Mouse (Mus musculus) spleen, postnatal 10 days (tissue): Measurements from ENCODE around the gene Dnajb13.
A peak's percentile ranks its signal among the peaks of the same experiment; 100 is the strongest.

ENCODE experiments used
- DNase-seq, 2 experiments: peaks; one replicate each; pipeline ENCODE4 v3.0.0; 2021 to 2022; ENCODE audit warnings: low spot score in 2 of 2

Dnajb13 gene

GRCm38 (mm10) chr7:100514573-100514972, at the start of gene Dnajb13:
TSS of gene Dnajb13 (minus strand) at chr7:100514960.
- DNase-seq: no peak

- no peak for DNase-seq
These were observed 47.3 kb upstream of the Dnajb13 start for GRCm38 (mm10) chr7:100561861-100562587.

- no peak for DNase-seq
These were observed 44.6 kb upstream of the Dnajb13 start for GRCm38 (mm10) chr7:100559331-100559730.

DNA sequence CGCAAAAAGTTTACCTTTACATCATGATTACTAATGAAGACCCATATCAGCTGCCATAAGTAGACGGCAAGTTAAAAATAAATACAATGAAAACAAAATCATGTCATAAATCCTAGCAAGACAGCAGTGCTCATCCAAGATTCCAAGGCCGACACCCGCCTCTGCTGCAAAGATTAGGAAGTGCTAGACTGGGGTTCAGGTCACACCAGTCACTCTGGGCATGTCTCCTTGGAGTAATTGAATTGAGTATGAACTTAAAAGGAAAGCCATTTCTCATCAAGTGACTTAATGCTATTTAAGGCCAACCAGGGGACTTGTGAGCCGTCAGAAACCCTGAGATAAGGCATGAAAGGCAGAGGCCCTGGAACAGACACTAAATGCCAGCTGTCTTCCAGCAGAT, 42.5 kb upstream of the Dnajb13 start:
- no peak for DNase-seq

GRCm38 (mm10) chr7:100555431-100555951, 40.7 kb upstream of the Dnajb13 start:
- DNase-seq: no peak

DNA sequence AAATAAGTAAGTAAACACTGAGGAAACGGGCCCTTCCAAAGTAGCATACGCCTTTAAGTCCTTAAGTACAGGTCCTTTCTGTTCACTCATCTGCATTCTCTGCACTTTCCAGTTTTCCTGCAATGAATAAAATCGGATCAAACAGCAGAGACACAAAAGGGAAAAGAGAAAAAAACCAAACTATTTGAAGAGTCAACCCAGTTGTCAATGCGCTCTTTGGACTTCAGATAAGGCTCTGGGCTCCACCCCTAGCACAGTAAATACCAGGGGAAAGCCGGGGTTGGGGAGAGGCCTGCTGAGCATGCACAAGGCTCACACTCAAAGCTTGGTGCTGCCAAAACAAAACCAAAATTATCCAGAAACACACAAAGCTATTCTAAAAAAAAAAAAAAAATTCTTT, 40.2 kb upstream of the Dnajb13 start:
- no peak for DNase-seq

DNA sequence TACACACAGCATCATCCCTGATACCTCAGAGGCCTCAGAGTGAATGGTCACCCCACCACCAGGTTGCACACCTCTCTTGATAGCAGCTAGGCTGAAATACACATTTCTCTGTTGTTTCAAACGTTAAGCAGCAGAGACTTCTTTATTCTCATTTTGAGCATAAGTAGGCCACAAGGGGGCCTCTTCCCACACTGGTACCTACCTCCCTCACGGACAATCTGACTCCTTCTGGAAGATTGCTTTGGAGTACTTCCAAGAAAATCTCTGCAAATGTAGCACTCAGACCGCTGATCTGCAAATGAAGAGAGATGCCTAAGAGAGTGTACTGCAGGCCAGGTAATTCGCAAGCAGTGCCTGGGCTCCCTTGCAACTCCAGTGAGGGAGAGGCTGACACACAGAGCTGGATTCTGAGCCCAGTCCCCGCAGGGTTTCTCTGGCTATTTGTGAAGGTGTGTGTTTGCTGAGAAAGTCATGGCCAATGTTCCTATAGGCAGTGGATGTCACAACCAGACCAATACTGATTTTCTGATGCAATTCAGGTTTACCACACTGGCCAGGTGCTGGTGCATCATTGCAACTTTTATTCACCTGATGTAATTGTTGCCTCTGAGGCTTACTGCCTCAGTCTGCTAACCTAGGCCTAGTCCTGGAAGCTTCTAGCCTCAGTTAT, 35.7 kb upstream of the Dnajb13 start:
- DNase-seq: peak in 1 of 2 experiments; percentile 20

DNA sequence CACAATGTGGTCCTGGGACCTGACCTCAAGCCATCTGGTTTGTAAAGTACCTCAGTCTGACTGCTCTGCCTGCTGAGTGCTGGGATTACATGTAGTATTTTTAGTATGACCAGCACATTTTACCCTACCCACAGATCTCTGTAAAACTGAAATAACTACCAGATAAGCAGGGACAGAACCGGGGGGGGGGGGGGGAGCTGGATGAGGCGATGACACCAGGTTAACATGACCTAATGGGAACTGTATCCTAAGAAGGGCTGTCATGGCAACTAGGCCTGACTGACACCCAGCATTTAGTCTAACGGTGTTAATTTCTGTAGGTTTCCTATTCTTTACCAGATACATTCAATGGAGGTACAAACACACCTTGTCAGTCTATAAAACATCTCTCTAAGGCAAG, 35.0 kb upstream of the Dnajb13 start:
- no peak for DNase-seq

DNA sequence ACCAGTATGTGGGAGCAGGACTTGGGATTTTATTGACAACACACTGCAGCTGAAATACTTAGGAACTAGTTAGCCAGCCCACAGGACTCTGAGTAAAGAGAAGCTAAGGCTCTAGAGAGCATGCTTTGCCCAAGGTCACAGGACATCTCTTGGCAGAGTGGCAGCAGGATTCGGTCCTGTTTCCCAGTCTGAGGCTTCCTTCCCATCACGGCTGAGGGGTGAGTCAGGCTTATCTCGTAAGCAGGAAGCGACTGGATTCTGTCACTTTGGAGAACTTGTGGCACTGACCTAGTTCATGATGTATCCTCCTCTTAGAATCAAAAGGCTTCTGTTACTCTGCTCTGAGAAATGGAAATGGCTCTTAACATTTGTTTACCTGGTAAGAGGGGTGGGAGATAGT, 32.9 kb upstream of the Dnajb13 start:
- no peak for DNase-seq

DNA sequence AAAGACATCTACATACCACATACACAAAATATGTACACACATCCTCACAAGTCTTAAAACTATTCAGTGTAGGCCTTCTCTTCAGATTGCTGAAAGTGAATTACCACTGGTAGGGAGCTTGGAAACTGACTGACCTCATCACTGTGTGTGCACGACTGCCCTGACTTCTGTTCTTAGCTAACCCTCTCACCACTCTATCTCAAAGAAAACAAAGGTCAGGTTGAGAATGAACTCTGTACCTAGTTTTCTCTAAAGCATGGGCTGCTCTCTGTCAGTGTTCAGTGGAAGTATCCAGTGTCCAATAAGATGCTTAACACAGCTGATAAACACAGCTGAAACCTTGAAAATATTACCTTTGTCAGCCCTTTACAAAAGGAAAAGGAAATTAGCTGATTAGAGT, 29.7 kb upstream of the Dnajb13 start:
- DNase-seq: no peak

GRCm38 (mm10) chr7:100539516-100539915, 24.8 kb upstream of the Dnajb13 start:
- peak in 1 of 2 experiments; percentile 18 for DNase-seq

GRCm38 (mm10) chr7:100537519-100537902, 22.8 kb upstream of the Dnajb13 start:
- DNase-seq: no peak

DNA sequence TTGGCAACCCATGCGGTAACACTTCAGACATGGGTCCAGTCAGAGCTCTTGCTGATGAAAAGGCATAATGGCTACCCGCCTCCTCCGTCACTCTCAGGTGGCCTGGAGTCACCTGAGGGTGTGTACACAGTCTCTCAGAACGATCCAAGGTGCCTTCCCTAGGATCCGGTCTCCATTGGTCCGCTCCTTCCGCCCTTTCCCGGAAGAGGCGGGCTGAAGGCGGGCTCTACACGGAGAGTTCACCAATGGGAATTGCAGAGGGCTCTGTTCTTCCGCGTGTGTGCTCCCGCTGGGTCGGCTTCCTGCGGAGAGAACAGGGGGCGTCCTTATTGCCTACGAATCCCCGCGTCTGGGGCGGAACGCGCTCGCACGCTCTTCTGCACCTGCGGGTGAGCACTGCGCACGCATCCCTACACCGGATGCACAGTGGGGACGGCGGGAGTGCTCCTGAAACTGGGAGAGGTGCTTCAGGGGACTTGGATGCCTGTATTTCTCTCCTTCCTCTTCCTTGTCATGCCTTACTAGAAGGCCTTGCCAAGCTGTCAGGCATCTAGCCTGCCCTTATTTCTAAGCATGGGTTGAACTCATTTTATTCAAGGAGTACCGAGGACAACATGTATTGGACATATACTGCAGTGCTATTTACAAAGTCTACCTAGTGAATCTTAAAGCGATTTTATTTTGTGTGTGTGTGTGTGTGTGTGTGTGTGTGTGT, 22.2 kb upstream of the Dnajb13 start, which contains the start of gene Coa4:
Gene Coa4 (plus strand): TSS at position 268 of the 715 bp plus-strand sequence.
- peak; percentile 73 to 88 for DNase-seq

DNA sequence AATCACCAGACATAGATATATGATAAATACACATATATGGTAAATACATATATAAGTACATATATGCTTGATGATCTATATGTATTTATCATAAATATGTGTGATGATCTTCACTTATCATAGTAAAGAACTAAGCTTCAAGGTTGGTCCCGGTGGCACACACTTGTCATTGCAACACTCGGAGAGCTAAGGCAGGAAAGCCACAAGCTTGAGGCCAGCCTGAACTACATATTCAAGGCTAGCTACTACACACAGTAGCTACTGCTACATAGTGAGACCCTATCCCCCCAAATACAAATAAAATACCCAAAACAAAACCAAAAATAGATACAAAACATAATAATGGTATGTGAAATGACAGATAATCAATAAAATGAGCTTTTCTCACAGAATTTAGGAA, 21.1 kb upstream of the Dnajb13 start:
- DNase-seq: no peak

DNA sequence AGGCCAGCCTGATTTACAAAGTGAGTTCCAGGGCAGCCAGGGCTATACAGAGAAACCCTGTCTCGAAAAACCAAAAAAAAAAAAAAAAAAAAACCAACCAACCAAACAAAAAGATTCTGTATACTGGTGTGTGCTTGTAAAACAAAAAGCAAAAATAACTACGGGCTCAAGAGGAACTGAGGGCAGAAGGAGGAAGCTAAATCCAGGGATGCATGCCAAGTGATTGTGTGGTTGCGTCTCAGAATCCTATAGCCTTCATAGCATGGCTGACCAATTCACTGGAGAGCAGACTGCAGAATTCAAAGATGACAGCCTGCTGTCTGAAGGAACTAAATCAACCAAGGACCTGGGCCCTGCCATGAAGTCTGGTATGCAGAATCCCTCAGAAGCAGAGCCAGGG, 19.5 kb upstream of the Dnajb13 start:
- DNase-seq: no peak

GRCm38 (mm10) chr7:100533503-100533902, 18.7 kb upstream of the Dnajb13 start:
- no peak for DNase-seq

GRCm38 (mm10) chr7:100530766-100531165, 16.0 kb upstream of the Dnajb13 start:
- no peak for DNase-seq

DNA sequence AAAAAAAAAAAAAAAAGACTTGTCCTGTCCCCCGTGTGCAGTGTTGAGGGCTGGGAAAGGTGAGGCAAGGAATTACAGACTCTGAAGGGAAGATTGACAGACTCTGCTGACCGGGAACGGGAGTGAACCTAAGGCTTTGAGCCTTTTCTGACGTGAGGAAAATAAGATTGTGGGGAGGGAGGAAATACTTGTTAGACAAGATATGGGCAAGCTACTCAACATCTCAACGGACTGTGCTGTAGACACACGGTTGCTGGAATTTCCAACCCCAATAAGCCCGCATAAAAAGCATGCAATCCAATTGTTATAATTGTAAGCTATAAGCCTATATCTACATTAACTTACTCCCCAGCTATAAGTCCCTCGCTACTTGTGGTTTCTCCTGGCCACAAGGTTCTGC, 9.9 kb upstream of the Dnajb13 start:
- no peak for DNase-seq

DNA sequence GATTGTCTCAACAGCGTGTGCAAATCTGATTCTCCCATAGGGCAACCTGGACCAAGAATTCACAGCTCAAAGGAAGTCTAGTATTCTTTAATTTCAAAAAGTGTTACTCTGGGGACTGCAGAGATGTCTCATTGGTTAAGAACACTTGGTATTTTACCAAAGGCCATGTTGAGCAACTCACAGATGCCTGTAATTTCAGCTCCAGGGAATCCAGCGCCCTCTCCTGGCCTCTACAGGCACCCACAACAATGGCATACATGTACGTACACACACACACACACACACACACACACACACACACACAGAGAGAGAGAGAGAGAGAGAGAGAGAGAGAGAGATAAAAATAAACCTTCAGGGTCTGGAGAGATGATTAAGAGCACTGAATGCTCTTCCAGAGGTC, 7.5 kb upstream of the Dnajb13 start:
- DNase-seq: no peak

DNA sequence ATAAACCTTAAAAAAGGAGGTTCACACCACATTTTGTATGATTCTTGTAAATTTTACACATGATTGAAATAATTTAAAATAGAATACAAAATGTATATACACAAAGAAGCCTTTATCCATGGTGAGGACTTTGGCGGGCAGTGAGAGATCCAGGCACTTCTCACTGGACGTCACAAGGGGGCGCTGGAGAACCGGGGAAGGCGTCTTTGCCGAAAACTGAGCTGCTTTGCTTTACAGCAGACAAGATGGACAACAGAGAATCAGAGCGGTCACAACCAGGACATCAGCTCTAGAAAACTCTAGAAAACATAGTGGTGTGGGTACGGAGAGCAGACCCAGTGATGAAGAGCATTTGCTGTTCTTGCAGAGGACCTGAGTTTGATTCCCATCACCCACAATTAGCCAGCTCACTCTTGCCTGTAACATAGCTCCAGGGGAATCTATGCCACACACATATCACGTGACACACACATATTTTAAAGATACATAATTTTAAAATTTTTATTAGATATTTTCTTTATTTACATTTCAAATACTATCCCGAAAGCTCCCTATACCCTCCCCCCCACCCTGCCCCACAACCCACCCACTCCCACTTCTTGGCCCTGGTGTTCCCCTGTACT, 6.0 kb upstream of the Dnajb13 start:
- DNase-seq: peak; percentile 83 to 91

DNA sequence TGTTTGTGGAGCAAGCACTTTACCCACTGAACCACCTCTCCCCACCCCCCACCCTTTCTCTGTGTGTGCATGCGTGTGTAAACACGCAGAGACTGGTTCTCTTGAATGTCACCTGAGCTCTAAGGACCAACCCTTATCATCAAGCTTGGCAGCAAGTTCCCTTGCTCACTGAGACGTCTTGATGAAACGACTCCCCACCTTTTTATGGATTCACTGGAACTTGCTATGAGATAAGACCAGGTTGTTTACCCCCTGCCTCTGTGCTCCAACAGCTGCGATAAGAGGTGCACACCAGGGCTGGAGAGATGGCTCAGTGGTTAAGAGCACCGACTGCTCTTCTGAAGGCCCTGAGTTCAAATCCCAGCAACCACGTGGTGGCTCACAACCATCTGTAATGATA, 5.4 kb upstream of the Dnajb13 start:
- no peak for DNase-seq

DNA sequence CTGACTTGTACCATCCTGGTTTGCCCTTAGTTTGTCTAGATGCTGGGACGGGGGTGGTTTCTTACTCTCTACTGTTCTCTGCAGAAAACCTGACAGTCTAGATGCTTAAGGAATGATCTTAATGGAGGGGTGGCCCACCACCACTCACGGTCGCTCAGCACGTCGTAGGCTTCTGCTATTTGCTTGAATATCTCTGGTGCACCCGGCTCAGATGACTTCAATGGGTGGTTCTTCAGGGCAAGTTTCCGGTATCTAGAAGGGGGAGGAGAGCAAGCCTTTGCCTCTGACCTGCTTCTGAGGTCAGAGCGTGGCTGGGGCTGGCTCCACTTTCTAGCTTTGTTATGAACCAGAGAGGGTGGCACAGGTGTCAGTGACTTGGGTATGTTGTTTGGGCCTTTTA, 3.2 kb downstream of the Dnajb13 start:
- no peak for DNase-seq
